Mouse (Mus musculus): Measurements from ENCODE around the gene Cyp4a10. TPM values are rescaled to one million over a fixed set of nuclear protein-coding genes. Genes with fewer than 3 reads are reported as not detected.

Cyp4a10 gene
- polyA plus RNA-seq, 1 experiment from 2014 or later = not detected

DNA sequence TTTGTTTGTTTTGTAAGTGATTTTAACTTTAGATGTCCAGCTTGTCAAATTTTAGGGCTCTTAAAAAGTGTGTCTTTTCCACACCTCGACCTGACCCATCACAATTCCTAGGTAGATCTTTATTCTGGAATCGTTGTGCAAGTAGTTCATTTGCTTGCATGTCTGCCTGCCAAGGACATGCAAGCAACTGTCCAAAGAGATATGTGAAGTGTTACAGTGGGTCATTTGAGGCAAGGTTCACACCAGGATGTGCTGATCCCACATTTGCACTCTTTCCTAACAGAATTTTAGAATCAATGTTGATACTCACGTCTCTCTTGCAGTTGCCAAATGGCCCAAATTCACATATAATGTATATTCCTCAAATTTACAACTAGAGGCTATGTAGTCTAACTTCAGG lies 57.2 kb downstream of the Cyp4a10 start:
- Histone ChIP-seq H3K4me2 (ENCODE audit: low read depth, severe bottlenecking) (no peak overlapping the region), H3K9me3 (ENCODE audit: control insufficient read depth, low read length) (no peaks in the 10 kb centered on the region), H3K36me3 (ENCODE audit: control insufficient read depth, insufficient read depth, low read length) (no peaks in the 10 kb centered on the region), H3K4me3 (ENCODE audit: low read depth, low read length) (no peak overlapping the region), H3K4me1 (ENCODE audit: control insufficient read depth, insufficient read depth, low read length) (no peaks in the 10 kb centered on the region), H3K27me3 (ENCODE audit: control insufficient read depth, insufficient read depth, low read length) (no peaks in the 10 kb centered on the region), H3K9ac (ENCODE audit: low read length) (no peak overlapping the region), H3K27ac (replicated peaks; ENCODE audit: low read depth, low read length) (no peak overlapping the region)
- DNase-seq (ENCODE audit: low spot score) (no peak), ATAC-seq (ENCODE audit: insufficient number of reproducible peaks, low FRiP score, low TSS enrichment, low read depth) (no peak)
- WGBS = 82% methylated on average over 3 of the region's 3 CpGs

DNA sequence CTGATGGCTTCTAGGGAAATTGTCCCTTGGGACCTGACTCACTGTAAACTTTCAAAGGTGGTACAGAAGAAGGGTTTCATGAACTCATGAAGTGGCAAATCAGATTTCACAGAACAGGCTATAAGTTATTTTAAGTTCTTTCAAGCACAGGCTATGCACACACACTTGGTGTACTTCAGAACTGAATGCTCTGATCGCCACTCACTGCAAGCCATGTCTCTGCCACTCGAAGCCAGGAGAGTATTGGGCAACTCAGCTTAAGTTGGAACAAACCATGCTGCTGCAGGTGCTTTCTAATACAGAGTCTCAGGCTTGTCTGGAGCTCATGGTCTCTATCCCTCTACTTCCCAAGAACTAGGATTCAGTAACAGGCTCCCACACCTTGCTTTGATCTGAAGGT lies 57.7 kb downstream of the Cyp4a10 start:
- no peak overlapping the region for H3K4me2 ChIP-seq (ENCODE audit: low read depth, severe bottlenecking)
- no peak overlapping the region for H3K27ac ChIP-seq (replicated peaks; ENCODE audit: low read depth, low read length)
- ATAC-seq (ENCODE audit: insufficient number of reproducible peaks, low FRiP score, low TSS enrichment, low read depth) (no peak), DNase-seq (ENCODE audit: low spot score) (no peak)
- no peaks in the 10 kb centered on the region for H3K4me1 ChIP-seq (ENCODE audit: control insufficient read depth, insufficient read depth, low read length)
- no peaks in the 10 kb centered on the region for H3K27me3 ChIP-seq (ENCODE audit: control insufficient read depth, insufficient read depth, low read length)
- no peak overlapping the region for H3K4me3 ChIP-seq (ENCODE audit: low read depth, low read length)
- H3K9me3 ChIP-seq (ENCODE audit: control insufficient read depth, low read length) = no peaks in the 10 kb centered on the region
- H3K9ac ChIP-seq (ENCODE audit: low read length) = no peak overlapping the region
- H3K36me3 ChIP-seq (ENCODE audit: control insufficient read depth, insufficient read depth, low read length) = no peaks in the 10 kb centered on the region
- WGBS = 87% methylated on average over 2 of the region's 2 CpGs

DNA sequence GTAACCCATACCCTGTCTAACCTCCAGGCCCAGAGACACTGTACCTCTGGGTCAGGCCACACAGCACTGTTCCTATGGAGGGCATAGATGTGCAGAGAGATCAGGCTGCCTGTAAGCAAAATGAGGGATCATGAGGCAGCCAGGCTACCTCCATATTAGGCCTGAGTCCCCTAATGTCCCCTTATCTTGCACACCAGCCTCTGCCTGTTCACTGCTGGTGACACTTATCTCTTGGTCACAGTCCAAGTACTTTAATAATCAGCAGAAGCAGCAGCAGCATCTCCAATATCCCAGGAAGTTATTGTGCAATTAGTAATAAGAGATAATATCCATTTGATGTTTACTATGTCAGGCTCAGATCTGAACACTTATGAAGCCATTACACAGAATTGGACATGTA lies 65.0 kb downstream of the Cyp4a10 start:
- ATAC-seq (ENCODE audit: insufficient number of reproducible peaks, low FRiP score, low TSS enrichment, low read depth) (0 out of 2 replicates have a peak, but pooled peaks have one; percentile 31), DNase-seq (ENCODE audit: low spot score) (no peak)
- Histone ChIP-seq H3K27ac (replicated peaks; ENCODE audit: low read depth, low read length) (no peak overlapping the region), H3K9ac (ENCODE audit: low read length) (no peak overlapping the region), H3K4me1 (ENCODE audit: control insufficient read depth, insufficient read depth, low read length) (no peaks in the 10 kb centered on the region), H3K4me2 (ENCODE audit: low read depth, severe bottlenecking) (no peak overlapping the region), H3K9me3 (ENCODE audit: control insufficient read depth, low read length) (no peaks in the 10 kb centered on the region), H3K27me3 (ENCODE audit: control insufficient read depth, insufficient read depth, low read length) (no peaks in the 10 kb centered on the region), H3K4me3 (ENCODE audit: low read depth, low read length) (no peak overlapping the region), H3K36me3 (ENCODE audit: control insufficient read depth, insufficient read depth, low read length) (no peaks in the 10 kb centered on the region)

Other genes with a start within 250 kb of the Cyp4a10 start
- not detected in 2 replicates for gene Cyp4a12a, start 219.2 kb upstream of the Cyp4a10 start, polyA plus RNA-seq (2014; fragmentation: Nextera tagmentation; extraction: Ambion mirVana)
- gene Cyp4a12b, start 106.6 kb upstream of the Cyp4a10 start, polyA plus RNA-seq (2014; fragmentation: Nextera tagmentation; extraction: Ambion mirVana) = not detected in 2 replicates
- gene Cyp4a30b, start 65.7 kb upstream of the Cyp4a10 start, polyA plus RNA-seq (2014; fragmentation: Nextera tagmentation; extraction: Ambion mirVana) = not detected in 2 replicates
- gene Cyp4a14, start 22.1 kb upstream of the Cyp4a10 start, polyA plus RNA-seq (2014; fragmentation: Nextera tagmentation; extraction: Ambion mirVana) = not detected in 2 replicates
- not detected in 2 replicates for gene Cyp4a31, start 45.4 kb downstream of the Cyp4a10 start, polyA plus RNA-seq (2014; fragmentation: Nextera tagmentation; extraction: Ambion mirVana)
- not detected in 2 replicates for gene Cyp4a32, start 82.7 kb downstream of the Cyp4a10 start, polyA plus RNA-seq (2014; fragmentation: Nextera tagmentation; extraction: Ambion mirVana)
- gene Cyp4b1, start 129.5 kb downstream of the Cyp4a10 start, polyA plus RNA-seq (2014; fragmentation: Nextera tagmentation; extraction: Ambion mirVana) = not detected in 2 replicates
- 44.3 and 48.5 TPM in 2 replicates for gene Efcab14, start 219.5 kb downstream of the Cyp4a10 start, polyA plus RNA-seq (2014; fragmentation: Nextera tagmentation; extraction: Ambion mirVana)

Data from limb, embryonic 11.5 days (tissue).